In genomic region chr19:8725081-8725613, GRCm38 (mm10) we compare ENCODE assay signal across 1 mouse cellular context.
TF ChIP-seq lines count a peak whose summit lies in the region.

No protein-coding gene starts in this region.

TF ChIP-seq in MEL, 35 proteins besides CTCF, POLR2A, EP300 and RAD21 (continued from another document):
- TF ChIP-seq SIN3A (IDR thresholded peaks at IDR 0.05; ENCODE audit: low read length): 0 out of 2 replicates have a peak, but pooled peaks have one; percentile 19
- TF ChIP-seq GABPA (IDR thresholded peaks at IDR 0.05; ENCODE audit: low read depth, low read length): no peak
- no peak for TF ChIP-seq ZC3H11A (IDR thresholded peaks at IDR 0.05; ENCODE audit: low read depth, low read length)
- peak; percentile 22; the same call in 1 of the 2 replicates for TF ChIP-seq RCOR1 (IDR thresholded peaks at IDR 0.05; ENCODE audit: low read depth, low read length)
- TF ChIP-seq SMC3 (IDR thresholded peaks at IDR 0.05; ENCODE audit: low read depth, low read length): peak; percentile 10
- TF ChIP-seq CHD1 (IDR thresholded peaks at IDR 0.05; ENCODE audit: low read depth, low read length): peak; percentile 95; the same call in 1 of the 2 replicates
- no peak for TF ChIP-seq HCFC1 (IDR thresholded peaks at IDR 0.05; ENCODE audit: low read depth, low read length)
- peak; percentile 41; the same call in 1 of the 2 replicates for TF ChIP-seq MAFK (IDR thresholded peaks at IDR 0.05; ENCODE audit: borderline replicate concordance, low read depth, low read length)
